Mouse (Mus musculus): ENCODE results near the gene Gm49630. TPM values are rescaled to one million over a fixed set of nuclear protein-coding genes. Genes with fewer than 3 reads are reported as not detected.

Gene Gm49630
- polyA plus RNA-seq, 1 experiment from 2014 or later: not detected

Other genes starting within 250 kb of the Gm49630 start
- gene Rps6ka2, start 201.9 kb downstream of the Gm49630 start, polyA plus RNA-seq (2016; fragmentation: Nextera tagmentation; extraction: Ambion mirVana): 29.6 and 30.9 TPM in 2 replicates
- gene Tcp10a, start 47.3 kb downstream of the Gm49630 start, polyA plus RNA-seq (2016; fragmentation: Nextera tagmentation; extraction: Ambion mirVana): not detected in 2 replicates
- gene Ttll2, start 19.3 kb downstream of the Gm49630 start, polyA plus RNA-seq (2016; fragmentation: Nextera tagmentation; extraction: Ambion mirVana): not detected in 2 replicates
- gene Unc93a2, start 13.5 kb upstream of the Gm49630 start, polyA plus RNA-seq (2016; fragmentation: Nextera tagmentation; extraction: Ambion mirVana): not detected in 2 replicates

All from midbrain, embryonic 12.5 days (tissue).